Mouse (Mus musculus) c-Kit-positive CD71-positive TER-119-positive erythroid progenitor cells, embryonic 14.5 days (primary cell): ENCODE data around the gene Gm3248.
"Not testable (repeated sequence)": the region's sequence is repeated elsewhere in the genome, so short reads cannot be mapped to it uniquely, and the experiment has no call there.

Source experiments
- DNase-seq: peaks from one replicate; pipeline ENCODE4 v3.0.0-alpha.2; 2013; ENCODE audit warnings: low spot score

Gene Gm3248

GRCm38 (mm10) chr14:5961635-5962034 is at the start of gene Gm3248:
Gene Gm3248 (minus strand): TSS chr14:5961745.
- DNase-seq = not testable (repeated sequence)

GRCm38 (mm10) chr14:5987136-5987535 is 25.6 kb upstream of the Gm3248 start:
- not testable (repeated sequence) for DNase-seq

- DNase-seq = not testable (repeated sequence)
Measured at GRCm38 (mm10) chr14:5979037-5979436, 17.5 kb upstream of the Gm3248 start, which contains the start of gene Gm3453. Gene Gm3453 (minus strand): TSS chr14:5979137.

GRCm38 (mm10) chr14:5962441-5962840 is 896 bp upstream of the Gm3248 start:
- not testable (repeated sequence) for DNase-seq

GRCm38 (mm10) chr14:5961102-5961501 is 443 bp downstream of the Gm3248 start:
- not testable (repeated sequence) for DNase-seq

- not testable (repeated sequence) for DNase-seq
Measured at GRCm38 (mm10) chr14:5960479-5960878, 1.1 kb downstream of the Gm3248 start.

- DNase-seq = not testable (repeated sequence)
Measured at GRCm38 (mm10) chr14:5923276-5923675, 38.3 kb downstream of the Gm3248 start.

GRCm38 (mm10) chr14:5918330-5918942 is 43.1 kb downstream of the Gm3248 start:
- DNase-seq = not testable (repeated sequence)

GRCm38 (mm10) chr14:5913701-5914100 is 47.8 kb downstream of the Gm3248 start:
- DNase-seq = not testable (repeated sequence)
